Mouse (Mus musculus) heart, adult 2 months (tissue): Measurements from ENCODE around the gene Fcor.

Source experiments
- CTCF ChIP-seq: fragments of 200-600 bp; IDR thresholded peaks from 2 replicates; pipeline ENCODE4 v1.8.1; 2022; ENCODE audit warnings: antibody characterized with exemption, mild to moderate bottlenecking, moderate library complexity
- EP300 ChIP-seq: fragments of 200-500 bp; IDR thresholded peaks from 2 replicates; pipeline ENCODE4 v1.6.1; 2011; ENCODE audit warnings: low read depth, low read length, control low read depth; ENCODE audit not compliant: insufficient read depth
- POLR2A ChIP-seq: fragments of 200-500 bp; IDR thresholded peaks from 2 replicates; pipeline ENCODE4 v1.6.1; 2011; ENCODE audit warnings: mild to moderate bottlenecking, low read depth, low read length, control low read depth; ENCODE audit not compliant: insufficient read depth

- TF ChIP-seq POLR2A (no peak), CTCF (no peak), EP300 (no peak)
These were observed 35.4 kb upstream of the Fcor start for GRCm38 (mm10) chr8:3707611-3708010.
